Mouse (Mus musculus): ENCODE measurements around the gene Synm. TPM values are rescaled to one million over a fixed set of nuclear protein-coding genes. Genes with fewer than 3 reads are reported as not detected.

Gene Synm
- polyA plus RNA-seq, 1 experiment from 2014 or later: 4.0 TPM

GRCm38 (mm10) chr7:67697892-67698630 lies 61.5 kb downstream of the Synm start:
- Histone ChIP-seq H3K9ac (replicated peaks; ENCODE audit: low read depth, low read length) (no peak overlapping the region), H3K27ac (ENCODE audit: low read depth, low read length) (no peak overlapping the region), H3K4me1 (ENCODE audit: control insufficient read depth, insufficient read depth, low read length) (peaks cover 8% of the 10 kb centered on the region; the same call in 1 of the 2 replicates), H3K9me3 (ENCODE audit: control insufficient read depth, low read length) (no peaks in the 10 kb centered on the region), H3K4me3 (ENCODE audit: low read depth, low read length) (no peak overlapping the region), H3K27me3 (ENCODE audit: control insufficient read depth, insufficient read depth, low read length) (no peaks in the 10 kb centered on the region), H3K36me3 (ENCODE audit: control insufficient read depth, insufficient read depth, low read length) (no peaks in the 10 kb centered on the region), H3K4me2 (ENCODE audit: low read depth, low read length) (no peak overlapping the region)
- ATAC-seq (ENCODE audit: low read depth): no peak
- 92% methylated on average over 28 of the region's 28 CpGs for WGBS

- WGBS: 90% methylated on average over 7 of the region's 7 CpGs
- no peak overlapping the region for H3K4me3 ChIP-seq (ENCODE audit: low read depth, low read length)
Observed at GRCm38 (mm10) chr7:67695906-67696305, 63.6 kb downstream of the Synm start.

GRCm38 (mm10) chr7:67692791-67693538 lies 66.6 kb downstream of the Synm start:
- Histone ChIP-seq H3K4me3 (ENCODE audit: low read depth, low read length) (no peak overlapping the region), H3K27ac (ENCODE audit: low read depth, low read length) (no peak overlapping the region), H3K4me2 (ENCODE audit: low read depth, low read length) (no peak overlapping the region), H3K36me3 (ENCODE audit: control insufficient read depth, insufficient read depth, low read length) (no peaks in the 10 kb centered on the region), H3K9ac (replicated peaks; ENCODE audit: low read depth, low read length) (no peak overlapping the region), H3K9me3 (ENCODE audit: control insufficient read depth, low read length) (no peaks in the 10 kb centered on the region), H3K4me1 (ENCODE audit: control insufficient read depth, insufficient read depth, low read length) (no peaks in the 10 kb centered on the region), H3K27me3 (ENCODE audit: control insufficient read depth, insufficient read depth, low read length) (no peaks in the 10 kb centered on the region)
- 90% methylated on average over 23 of the region's 23 CpGs for WGBS
- ATAC-seq (ENCODE audit: low read depth): no peak

More at GRCm38 (mm10) chr7:67695906-67696305, 63.6 kb downstream of the Synm start:
- Histone ChIP-seq H3K4me1 (ENCODE audit: control insufficient read depth, insufficient read depth, low read length) (no peaks in the 10 kb centered on the region), H3K27ac (ENCODE audit: low read depth, low read length) (no peak overlapping the region), H3K9me3 (ENCODE audit: control insufficient read depth, low read length) (no peaks in the 10 kb centered on the region), H3K4me2 (ENCODE audit: low read depth, low read length) (no peak overlapping the region), H3K27me3 (ENCODE audit: control insufficient read depth, insufficient read depth, low read length) (no peaks in the 10 kb centered on the region), H3K9ac (replicated peaks; ENCODE audit: low read depth, low read length) (no peak overlapping the region), H3K36me3 (ENCODE audit: control insufficient read depth, insufficient read depth, low read length) (no peaks in the 10 kb centered on the region)
- no peak for ATAC-seq (ENCODE audit: low read depth)

- Histone ChIP-seq H3K4me1 (ENCODE audit: control insufficient read depth, insufficient read depth, low read length) (no peaks in the 10 kb centered on the region), H3K27me3 (ENCODE audit: control insufficient read depth, insufficient read depth, low read length) (no peaks in the 10 kb centered on the region), H3K9me3 (ENCODE audit: control insufficient read depth, low read length) (no peaks in the 10 kb centered on the region), H3K27ac (ENCODE audit: low read depth, low read length) (no peak overlapping the region), H3K36me3 (ENCODE audit: control insufficient read depth, insufficient read depth, low read length) (no peaks in the 10 kb centered on the region), H3K4me3 (ENCODE audit: low read depth, low read length) (no peak overlapping the region), H3K4me2 (ENCODE audit: low read depth, low read length) (no peak overlapping the region), H3K9ac (replicated peaks; ENCODE audit: low read depth, low read length) (no peak overlapping the region)
- 86% methylated on average over 3 of the region's 3 CpGs for WGBS
- ATAC-seq (ENCODE audit: low read depth): no peak
Observed at GRCm38 (mm10) chr7:67692141-67692540, 67.4 kb downstream of the Synm start.

GRCm38 (mm10) chr7:67691036-67691435 lies 68.5 kb downstream of the Synm start:
- Histone ChIP-seq H3K4me1 (ENCODE audit: control insufficient read depth, insufficient read depth, low read length) (no peaks in the 10 kb centered on the region), H3K27ac (ENCODE audit: low read depth, low read length) (no peak overlapping the region), H3K27me3 (ENCODE audit: control insufficient read depth, insufficient read depth, low read length) (no peaks in the 10 kb centered on the region), H3K4me3 (ENCODE audit: low read depth, low read length) (no peak overlapping the region), H3K9me3 (ENCODE audit: control insufficient read depth, low read length) (no peaks in the 10 kb centered on the region), H3K4me2 (ENCODE audit: low read depth, low read length) (no peak overlapping the region), H3K36me3 (ENCODE audit: control insufficient read depth, insufficient read depth, low read length) (no peaks in the 10 kb centered on the region), H3K9ac (replicated peaks; ENCODE audit: low read depth, low read length) (no peak overlapping the region)
- ATAC-seq (ENCODE audit: low read depth): no peak
- 87% methylated on average over 6 of the region's 6 CpGs for WGBS

- WGBS: 87% methylated on average over 7 of the region's 7 CpGs
- Histone ChIP-seq H3K4me3 (ENCODE audit: low read depth, low read length) (no peak overlapping the region), H3K4me2 (ENCODE audit: low read depth, low read length) (no peak overlapping the region), H3K4me1 (ENCODE audit: control insufficient read depth, insufficient read depth, low read length) (no peaks in the 10 kb centered on the region), H3K9me3 (ENCODE audit: control insufficient read depth, low read length) (no peaks in the 10 kb centered on the region), H3K9ac (replicated peaks; ENCODE audit: low read depth, low read length) (no peak overlapping the region), H3K36me3 (ENCODE audit: control insufficient read depth, insufficient read depth, low read length) (no peaks in the 10 kb centered on the region), H3K27me3 (ENCODE audit: control insufficient read depth, insufficient read depth, low read length) (no peaks in the 10 kb centered on the region), H3K27ac (ENCODE audit: low read depth, low read length) (no peak overlapping the region)
- ATAC-seq (ENCODE audit: low read depth): no peak
Observed at GRCm38 (mm10) chr7:67689793-67690192, 69.7 kb downstream of the Synm start.

GRCm38 (mm10) chr7:67688281-67688680 lies 71.3 kb downstream of the Synm start:
- Histone ChIP-seq H3K4me1 (ENCODE audit: control insufficient read depth, insufficient read depth, low read length) (no peaks in the 10 kb centered on the region), H3K4me2 (ENCODE audit: low read depth, low read length) (no peak overlapping the region), H3K9me3 (ENCODE audit: control insufficient read depth, low read length) (no peaks in the 10 kb centered on the region), H3K36me3 (ENCODE audit: control insufficient read depth, insufficient read depth, low read length) (no peaks in the 10 kb centered on the region), H3K27me3 (ENCODE audit: control insufficient read depth, insufficient read depth, low read length) (no peaks in the 10 kb centered on the region), H3K4me3 (ENCODE audit: low read depth, low read length) (no peak overlapping the region), H3K9ac (replicated peaks; ENCODE audit: low read depth, low read length) (no peak overlapping the region), H3K27ac (ENCODE audit: low read depth, low read length) (no peak overlapping the region)
- 53% methylated on average over 3 of the region's 3 CpGs for WGBS
- ATAC-seq (ENCODE audit: low read depth): no peak

GRCm38 (mm10) chr7:67686545-67686944 lies 73.0 kb downstream of the Synm start:
- Histone ChIP-seq H3K9me3 (ENCODE audit: control insufficient read depth, low read length) (no peaks in the 10 kb centered on the region), H3K36me3 (ENCODE audit: control insufficient read depth, insufficient read depth, low read length) (no peaks in the 10 kb centered on the region), H3K4me2 (ENCODE audit: low read depth, low read length) (no peak overlapping the region), H3K4me3 (ENCODE audit: low read depth, low read length) (no peak overlapping the region), H3K9ac (replicated peaks; ENCODE audit: low read depth, low read length) (no peak overlapping the region), H3K27ac (ENCODE audit: low read depth, low read length) (no peak overlapping the region), H3K27me3 (ENCODE audit: control insufficient read depth, insufficient read depth, low read length) (no peaks in the 10 kb centered on the region), H3K4me1 (ENCODE audit: control insufficient read depth, insufficient read depth, low read length) (no peaks in the 10 kb centered on the region)
- no peak for ATAC-seq (ENCODE audit: low read depth)
- WGBS: 95% methylated on average over 3 of the region's 3 CpGs

- WGBS: 86% methylated on average over 16 of the region's 16 CpGs
- Histone ChIP-seq H3K27me3 (ENCODE audit: control insufficient read depth, insufficient read depth, low read length) (no peaks in the 10 kb centered on the region), H3K27ac (ENCODE audit: low read depth, low read length) (no peak overlapping the region), H3K4me1 (ENCODE audit: control insufficient read depth, insufficient read depth, low read length) (no peaks in the 10 kb centered on the region), H3K9ac (replicated peaks; ENCODE audit: low read depth, low read length) (no peak overlapping the region), H3K4me3 (ENCODE audit: low read depth, low read length) (no peak overlapping the region), H3K36me3 (ENCODE audit: control insufficient read depth, insufficient read depth, low read length) (no peaks in the 10 kb centered on the region), H3K9me3 (ENCODE audit: control insufficient read depth, low read length) (no peaks in the 10 kb centered on the region), H3K4me2 (ENCODE audit: low read depth, low read length) (no peak overlapping the region)
- ATAC-seq (ENCODE audit: low read depth): no peak
Observed at GRCm38 (mm10) chr7:67683006-67683405, 76.5 kb downstream of the Synm start.

Data from neural tube, embryonic 14.5 days (tissue).